Mouse (Mus musculus) gastrocnemius, adult 8-10 months (tissue): Measurements from ENCODE around the gene Tbc1d5. TPM values are rescaled to one million over a fixed set of nuclear protein-coding genes. Genes with fewer than 3 reads are reported as not detected.
A peak's percentile ranks its signal among the peaks of the same experiment; 100 is the strongest.

ENCODE experiments used
- DNase-seq, 2 experiments: peaks; one replicate each; pipeline ENCODE4 v3.0.0; 2022; ENCODE audit warnings: low spot score in 2 of 2
- total RNA-seq, 4 experiments: library from RNA; stranded (reverse); gene quantifications; 2 replicates each; pipeline ENCODE4 v1.2.4; 2022

The Tbc1d5 gene
- total RNA-seq, 4 experiments from 2014 or later: 7.2 to 8.8 (median 7.7) TPM

DNA sequence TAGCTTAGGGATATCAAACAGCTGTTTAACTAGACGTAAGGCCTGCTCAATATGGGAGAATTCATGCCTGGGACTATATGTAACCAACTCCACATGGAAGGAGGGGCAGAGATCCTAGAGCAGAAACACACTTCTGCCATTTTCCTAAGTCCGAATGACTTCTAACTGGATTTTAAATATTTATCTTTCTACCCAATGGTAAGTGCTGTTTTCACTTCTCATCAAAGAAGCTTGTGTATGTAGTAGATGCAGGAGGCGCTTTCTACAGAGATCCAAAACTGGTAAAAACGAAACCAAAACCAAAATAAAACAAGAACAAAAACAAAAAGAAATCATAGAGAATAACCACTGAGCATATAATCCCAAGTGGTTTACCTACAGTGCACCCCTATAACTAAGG, 299.2 kb downstream of the Tbc1d5 start:
- no peak for DNase-seq

DNA sequence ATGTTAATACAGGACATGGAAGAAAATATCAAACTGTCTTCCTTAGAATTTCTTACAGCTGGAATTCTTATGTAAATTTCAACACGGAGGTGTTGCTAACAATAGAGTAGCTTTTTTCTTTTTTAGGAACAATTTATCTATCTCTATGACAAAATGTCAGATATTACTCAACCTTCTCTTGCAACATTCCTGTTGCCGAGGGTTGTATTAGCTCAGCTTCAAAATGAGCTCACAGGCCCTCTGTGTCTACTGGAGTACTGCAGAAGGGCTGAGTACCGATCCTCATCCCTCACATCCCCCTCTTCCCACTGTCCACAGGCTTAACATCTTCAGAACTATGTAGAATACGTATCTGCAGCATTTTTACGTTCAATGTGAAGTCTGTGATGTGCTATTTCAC, 302.7 kb downstream of the Tbc1d5 start:
- DNase-seq: no peak

DNA sequence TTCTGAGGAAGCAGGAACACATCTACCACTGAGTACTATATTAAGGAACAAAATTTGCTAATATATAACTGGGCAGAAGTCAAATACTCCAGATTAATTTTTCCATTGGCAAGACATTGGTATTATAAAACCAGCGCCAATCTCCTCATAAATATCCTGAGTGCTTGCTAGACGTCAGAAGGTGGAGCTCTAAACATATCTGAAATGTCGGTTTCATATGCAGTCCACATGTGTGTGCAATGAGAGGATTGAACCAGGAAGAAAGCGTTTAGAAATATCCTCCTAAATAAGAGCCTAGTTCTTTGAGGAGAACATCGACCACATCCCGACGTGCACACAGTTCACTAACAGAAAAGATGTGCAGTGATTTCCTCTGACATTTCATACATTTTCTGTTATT, 305.1 kb downstream of the Tbc1d5 start:
- no peak for DNase-seq

DNA sequence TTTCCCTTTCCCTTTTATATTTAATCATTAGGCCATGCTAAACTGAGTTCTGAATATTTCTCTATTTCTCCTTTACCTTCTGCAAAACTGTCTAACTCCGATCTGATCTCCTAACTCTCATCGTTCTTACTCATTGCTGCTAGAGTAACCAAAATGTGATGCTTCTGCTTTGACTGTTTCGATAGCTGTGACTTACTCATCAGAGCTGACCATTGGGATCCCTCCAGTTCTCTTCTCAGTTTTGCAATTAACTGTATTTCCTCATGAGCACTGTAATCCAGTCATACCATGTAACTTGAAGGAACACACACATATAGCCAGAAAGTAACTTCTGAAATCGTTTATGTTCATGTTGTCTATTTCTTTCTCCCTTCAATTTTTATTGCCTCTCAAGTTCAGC, 306.6 kb downstream of the Tbc1d5 start:
- no peak for DNase-seq

- no peak for DNase-seq
These were observed 311.9 kb downstream of the Tbc1d5 start for GRCm38 (mm10) chr17:50867297-50867696.

DNA sequence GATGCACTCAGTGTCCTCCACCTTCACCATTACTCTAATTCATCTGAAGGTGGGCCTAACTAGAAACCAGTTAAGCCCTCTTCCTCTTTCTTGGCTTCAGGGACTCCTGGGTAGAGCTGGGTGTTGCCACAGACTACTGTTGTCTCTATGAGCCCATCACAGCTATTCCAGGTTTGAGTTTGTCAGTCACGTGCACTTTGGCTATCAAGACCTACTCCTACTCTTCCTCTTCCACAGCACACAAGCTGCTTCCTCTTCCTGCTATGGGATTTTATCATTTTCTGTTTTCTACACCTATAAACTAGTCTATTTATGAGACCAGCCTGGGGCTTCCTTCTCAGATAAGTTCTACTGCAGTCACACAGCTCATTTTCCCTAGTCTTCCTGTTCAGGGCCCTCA, 314.4 kb downstream of the Tbc1d5 start:
- no peak for DNase-seq

- DNase-seq: no peak
These were observed 325.9 kb downstream of the Tbc1d5 start for GRCm38 (mm10) chr17:50853220-50853619.

- DNase-seq: no peak
These were observed 327.8 kb downstream of the Tbc1d5 start for GRCm38 (mm10) chr17:50851382-50851781.

DNA sequence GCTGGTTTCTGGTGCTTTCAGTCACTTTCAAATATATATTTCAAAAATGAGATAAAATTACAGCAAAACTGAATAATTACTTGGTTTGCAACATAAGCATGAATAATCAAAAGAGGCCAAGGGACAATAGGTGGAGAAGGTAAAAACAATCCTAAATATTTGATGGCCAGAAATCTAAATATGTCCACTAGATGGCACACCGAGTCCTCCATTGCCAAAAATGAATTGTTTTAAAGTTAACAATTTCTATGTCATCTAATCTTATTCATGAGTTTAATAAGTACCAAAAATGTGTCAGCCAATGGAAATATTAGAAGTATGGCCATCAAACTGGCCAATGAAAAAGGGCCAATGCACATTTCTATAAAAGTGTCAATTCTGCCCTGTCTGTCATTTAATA, 365.1 kb downstream of the Tbc1d5 start:
- DNase-seq: no peak

GRCm38 (mm10) chr17:50813580-50813979, 365.6 kb downstream of the Tbc1d5 start:
- no peak for DNase-seq

GRCm38 (mm10) chr17:50805631-50806030, 373.5 kb downstream of the Tbc1d5 start:
- no peak for DNase-seq

- no peak for DNase-seq
These were observed 375.9 kb downstream of the Tbc1d5 start for GRCm38 (mm10) chr17:50803234-50803633.

DNA sequence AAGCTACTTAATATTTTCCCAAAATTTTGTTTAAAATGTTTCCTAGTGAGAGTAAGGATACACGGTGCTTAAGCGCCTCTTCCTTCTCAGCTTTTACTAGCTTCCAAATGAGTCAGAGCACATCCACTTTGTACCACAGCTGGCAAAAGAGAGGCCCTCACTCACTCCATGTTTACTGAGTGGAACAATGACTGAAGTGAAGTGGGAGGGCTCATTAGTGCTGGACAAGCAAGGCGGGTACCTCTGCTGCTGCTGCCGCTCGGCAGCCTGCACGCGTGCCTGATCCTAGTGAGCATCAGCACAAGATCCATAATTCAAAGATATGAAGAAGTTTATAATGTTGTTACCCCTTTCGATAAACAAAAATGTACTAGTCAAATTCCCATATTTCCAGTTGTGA, 376.8 kb downstream of the Tbc1d5 start:
- no peak for DNase-seq

- DNase-seq: peak; percentile 3 to 17
These were observed 383.6 kb downstream of the Tbc1d5 start for GRCm38 (mm10) chr17:50795445-50796095.

DNA sequence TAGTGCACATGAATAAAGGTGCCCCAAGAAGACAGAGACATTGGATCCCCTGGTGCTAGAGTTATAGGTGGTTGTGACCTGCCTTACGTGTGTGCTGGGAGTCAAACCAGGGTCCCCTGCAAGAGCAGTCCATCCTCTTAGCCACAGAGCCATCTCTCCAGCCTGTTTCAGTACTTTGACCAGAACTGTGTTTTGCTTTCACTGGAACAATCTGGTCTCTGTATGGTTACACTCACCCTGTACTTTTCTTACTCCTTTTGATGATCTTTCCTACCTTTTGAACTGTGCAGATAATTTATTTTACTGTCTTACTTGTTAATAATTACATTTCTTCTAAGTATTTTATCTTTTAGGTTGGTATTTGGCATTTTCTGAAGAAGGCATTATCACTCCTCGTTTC, 387.5 kb downstream of the Tbc1d5 start:
- DNase-seq: no peak

- no peak for DNase-seq
These were observed 390.3 kb downstream of the Tbc1d5 start for GRCm38 (mm10) chr17:50788835-50789234.

DNA sequence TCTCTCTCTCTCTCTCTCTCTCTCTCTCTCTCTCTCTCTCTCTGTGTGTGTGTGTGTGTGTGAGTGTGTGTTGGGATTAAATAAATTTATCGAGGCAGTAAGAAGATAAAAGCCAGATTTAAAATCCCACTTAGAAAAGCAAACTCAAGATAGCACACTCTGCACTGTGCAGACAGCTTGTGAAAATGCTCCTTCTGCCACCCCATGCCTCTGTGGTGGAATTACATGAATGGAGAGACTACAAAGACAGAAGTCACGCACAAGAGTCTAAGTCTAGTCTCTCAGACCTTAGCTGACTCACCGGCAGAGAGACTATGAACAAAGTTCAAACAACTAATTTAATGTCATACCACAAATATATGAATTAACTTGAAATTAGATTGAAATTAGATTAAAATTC, 403.9 kb downstream of the Tbc1d5 start:
- DNase-seq: no peak

DNA sequence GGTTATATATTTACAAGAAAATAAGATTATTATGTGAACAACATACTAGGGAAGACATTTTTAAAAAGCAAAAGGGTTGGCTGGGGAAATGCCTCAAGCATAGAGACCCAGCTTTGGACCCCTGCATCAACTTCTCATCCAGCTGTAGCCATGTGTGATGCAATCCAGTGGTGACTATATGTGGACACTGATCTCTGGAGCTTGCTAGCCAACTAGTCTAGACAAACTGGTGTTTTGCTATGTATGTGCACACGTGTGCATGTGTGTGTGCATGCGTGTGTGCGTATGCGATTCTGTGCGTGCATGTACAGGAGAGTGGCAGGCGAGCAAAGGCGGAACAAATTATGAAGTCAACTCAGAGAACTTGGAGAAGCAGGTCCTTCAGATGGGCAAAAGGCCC, 414.8 kb downstream of the Tbc1d5 start:
- no peak for DNase-seq

- no peak for DNase-seq
These were observed 415.7 kb downstream of the Tbc1d5 start for GRCm38 (mm10) chr17:50763407-50763806.

DNA sequence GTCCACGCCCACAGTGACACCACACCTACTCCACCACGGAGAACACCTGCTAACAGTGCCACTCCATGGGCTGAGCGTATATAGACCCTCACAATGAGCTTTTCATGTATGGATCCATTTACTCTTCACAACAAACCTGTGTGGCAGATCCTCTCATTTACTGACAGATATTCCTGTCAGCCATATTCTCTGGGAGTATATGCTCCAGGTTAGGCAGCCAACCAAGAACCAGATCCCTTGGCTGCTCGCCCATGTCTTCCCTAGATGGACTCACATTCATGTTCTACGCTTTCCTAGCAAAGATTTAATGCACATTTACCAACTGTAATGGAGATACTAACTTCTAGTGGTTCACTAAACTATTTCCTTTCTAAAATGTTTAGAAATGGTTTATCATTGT, 416.9 kb downstream of the Tbc1d5 start:
- no peak for DNase-seq

GRCm38 (mm10) chr17:50761082-50761481, 418.1 kb downstream of the Tbc1d5 start:
- no peak for DNase-seq

DNA sequence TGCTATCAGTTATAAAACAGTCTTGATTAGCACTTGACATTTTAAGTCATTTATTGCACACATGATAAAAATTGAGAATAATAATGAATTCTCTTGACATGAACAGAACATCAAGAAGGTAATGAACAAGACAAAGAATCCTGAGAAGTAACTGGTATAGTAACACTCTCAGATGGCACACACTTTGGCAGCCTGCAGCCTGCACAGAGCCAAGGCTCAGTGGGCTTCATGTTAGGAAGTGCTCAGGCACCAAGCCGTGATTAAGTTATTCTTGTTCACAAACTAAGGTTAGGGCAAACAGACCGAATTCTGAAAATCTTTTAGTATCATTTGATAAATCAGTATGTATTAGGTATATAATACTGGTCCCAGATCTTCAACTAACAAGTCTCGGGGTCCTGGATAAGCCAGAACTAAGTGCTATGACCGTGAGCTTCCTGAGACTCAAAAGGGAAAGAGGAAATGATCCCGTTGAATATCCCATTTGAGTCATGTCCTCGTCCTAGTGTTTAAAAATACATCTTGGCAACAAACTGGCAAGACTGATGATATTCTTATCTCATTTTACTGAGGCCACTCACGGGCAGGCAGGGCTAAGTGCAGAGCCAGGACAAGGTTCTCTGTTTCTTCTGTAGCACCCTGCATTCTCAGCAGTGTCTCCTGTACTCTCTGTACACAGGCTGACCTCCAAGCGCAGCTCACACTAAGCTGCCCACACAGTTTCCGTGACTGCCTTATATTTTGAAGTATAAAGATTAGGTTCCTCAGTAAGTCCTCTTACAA, 425.6 kb downstream of the Tbc1d5 start:
- DNase-seq: peak in 1 of 2 experiments; percentile 48

DNA sequence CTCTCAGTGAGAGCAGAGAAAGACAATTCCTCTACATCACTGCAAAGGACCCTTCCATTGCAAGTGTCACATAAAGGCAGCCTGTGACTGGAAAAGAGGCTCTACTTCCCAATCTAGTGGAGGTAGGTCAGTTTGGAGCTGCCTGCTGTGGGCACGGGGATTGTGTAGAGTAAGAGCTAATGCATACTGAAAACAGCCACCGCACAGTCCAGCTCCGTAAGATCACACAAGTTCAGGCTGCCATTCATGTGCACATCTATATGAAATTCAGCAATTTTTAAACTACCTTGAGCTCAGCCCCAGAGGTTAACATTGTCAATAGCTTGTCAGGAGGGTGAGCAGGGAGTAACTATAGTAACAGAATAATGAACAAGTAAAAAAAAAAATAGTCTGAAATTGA, 426.4 kb downstream of the Tbc1d5 start:
- no peak for DNase-seq
